Comparison of ENCODE assay signal across 8 mouse cellular contexts in the genomic region with DNA sequence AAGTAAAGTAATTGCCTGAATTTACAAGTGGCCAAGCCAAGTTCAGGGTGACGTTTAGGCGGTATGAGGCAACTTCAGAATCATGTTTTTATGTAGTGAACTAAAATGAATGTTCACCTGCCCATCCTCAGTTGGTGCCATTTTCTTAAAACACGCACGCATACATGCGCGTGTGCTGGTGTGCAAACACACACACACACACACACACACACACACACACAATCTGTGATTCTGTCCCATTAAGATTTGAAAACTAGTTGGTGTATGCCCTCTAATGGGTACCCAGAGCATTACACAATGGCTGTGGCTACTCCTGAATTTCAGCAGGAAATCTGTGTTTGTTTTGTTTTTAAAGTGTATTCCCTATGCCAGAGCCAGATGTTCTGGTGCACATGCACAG. TPM values are rescaled to one million over a fixed set of nuclear protein-coding genes. Genes with fewer than 3 reads are reported as not detected.
DNase-seq lines count a peak whose midpoint lies in the region; ATAC-seq lines count a peak whose summit lies in the region.

No protein-coding gene starts in this region.

- no peak for ATAC-seq in embryonic facial prominence, embryonic 14.5 days (ENCODE audit: low read depth)
- ATAC-seq in limb, embryonic 11.5 days (ENCODE audit: insufficient number of reproducible peaks, low FRiP score, low TSS enrichment, low read depth), result no peak

- no peaks in the 10 kb centered on the region for H3K36me3 ChIP-seq in embryonic facial prominence, embryonic 14.5 days (ENCODE audit: control insufficient read depth, insufficient read depth, low read length)
- no peaks in the 10 kb centered on the region for H3K36me3 ChIP-seq in limb, embryonic 11.5 days (ENCODE audit: control insufficient read depth, insufficient read depth, low read length)

- peak; percentile 42 for DNase-seq in adrenal gland, postnatal 10 days
- no peak for DNase-seq in adrenal gland, postnatal 4 days (ENCODE audit: low spot score in 2 of 2)
- peak; percentile 14 for DNase-seq in ovary, postnatal 14 days (ENCODE audit: low spot score)
- no peak for DNase-seq in ovary, adult 18-20 months (ENCODE audit: low spot score)
- DNase-seq in embryonic facial prominence, embryonic 14.5 days (ENCODE audit: low spot score), result peak; percentile 30
- DNase-seq in kidney, adult 9 months, result peak; percentile 70
- peak; percentile 32 for DNase-seq in limb, embryonic 11.5 days (ENCODE audit: low spot score)
- DNase-seq in right cerebral cortex, adult 18-20 months, result peak; percentile 32

- H3K9me3 ChIP-seq in embryonic facial prominence, embryonic 14.5 days (ENCODE audit: control insufficient read depth, low read length), result no peaks in the 10 kb centered on the region
- no peaks in the 10 kb centered on the region for H3K9me3 ChIP-seq in limb, embryonic 11.5 days (ENCODE audit: control insufficient read depth, low read length)

- no peak overlapping the region for H3K4me2 ChIP-seq in embryonic facial prominence, embryonic 14.5 days (ENCODE audit: low read depth, low read length)
- H3K4me2 ChIP-seq in limb, embryonic 11.5 days (ENCODE audit: low read depth, severe bottlenecking), result no peak overlapping the region

- no peaks in the 10 kb centered on the region for H3K4me1 ChIP-seq in embryonic facial prominence, embryonic 14.5 days (ENCODE audit: control insufficient read depth, insufficient read depth, low read length)
- no peaks in the 10 kb centered on the region for H3K4me1 ChIP-seq in limb, embryonic 11.5 days (ENCODE audit: control insufficient read depth, insufficient read depth, low read length)

- no peak overlapping the region for H3K9ac ChIP-seq in embryonic facial prominence, embryonic 14.5 days (ENCODE audit: low read depth, low read length)
- no peak overlapping the region for H3K9ac ChIP-seq in limb, embryonic 11.5 days (ENCODE audit: low read length)

- no peak overlapping the region for H3K27ac ChIP-seq in embryonic facial prominence, embryonic 14.5 days (replicated peaks; ENCODE audit: low read depth, low read length)
- no peak overlapping the region for H3K27ac ChIP-seq in limb, embryonic 11.5 days (replicated peaks; ENCODE audit: low read depth, low read length)

- 85% methylated on average over 6 of the region's 6 CpGs for WGBS in embryonic facial prominence, embryonic 14.5 days
- 84% methylated on average over 6 of the region's 6 CpGs for WGBS in limb, embryonic 11.5 days

- H3K27me3 ChIP-seq in embryonic facial prominence, embryonic 14.5 days (replicated peaks; ENCODE audit: control insufficient read depth, insufficient read depth, low read length), result no peaks in the 10 kb centered on the region
- H3K27me3 ChIP-seq in limb, embryonic 11.5 days (ENCODE audit: control insufficient read depth, insufficient read depth, low read length), result no peaks in the 10 kb centered on the region

- H3K4me3 ChIP-seq in embryonic facial prominence, embryonic 14.5 days (ENCODE audit: low read depth, low read length), result no peak overlapping the region
- no peak overlapping the region for H3K4me3 ChIP-seq in limb, embryonic 11.5 days (ENCODE audit: low read depth, low read length)

RNA-seq across cellular contexts. Expression of a gene that starts 7.2 kb away (rescaled TPM):
- not detected for total RNA-seq in adrenal gland, postnatal 10 days (2021)
- total RNA-seq in adrenal gland, postnatal 4 days (2021), result not detected
- not detected in 2 replicates for polyA plus RNA-seq in embryonic facial prominence, embryonic 14.5 days (2014; fragmentation: Nextera tagmentation; extraction: Ambion mirVana)
- polyA plus RNA-seq in limb, embryonic 11.5 days (2014; fragmentation: Nextera tagmentation; extraction: Ambion mirVana), result not detected in 2 replicates

RNA-seq across cellular contexts. Expression of a gene that starts 14.6 kb away (rescaled TPM):
- total RNA-seq in adrenal gland, postnatal 10 days (2021), result not detected
- not detected for total RNA-seq in adrenal gland, postnatal 4 days (2021)
- polyA plus RNA-seq in embryonic facial prominence, embryonic 14.5 days (2014; fragmentation: Nextera tagmentation; extraction: Ambion mirVana), result not detected in 2 replicates
- polyA plus RNA-seq in limb, embryonic 11.5 days (2014; fragmentation: Nextera tagmentation; extraction: Ambion mirVana), result not detected in 2 replicates

RNA-seq across cellular contexts. Expression of a gene that starts 46.1 kb away (rescaled TPM):
- total RNA-seq in adrenal gland, postnatal 10 days (2021), result 10 to 100 TPM; 33.6 to 36.4 TPM
- 10 to 100 TPM; 36.5 to 45.9 TPM for total RNA-seq in adrenal gland, postnatal 4 days (2021)
- 17.2 and 18.0 TPM in 2 replicates for polyA plus RNA-seq in embryonic facial prominence, embryonic 14.5 days (2014; fragmentation: Nextera tagmentation; extraction: Ambion mirVana)
- polyA plus RNA-seq in limb, embryonic 11.5 days (2014; fragmentation: Nextera tagmentation; extraction: Ambion mirVana), result 21.9 and 23.5 TPM in 2 replicates

Comparison
In these comparisons a context has a peak if more than half of its experiments do, and no peak if none do; other contexts are left out.
1. DNase-seq: peak in adrenal gland, postnatal 10 days (single experiment), ovary, postnatal 14 days (single experiment), embryonic facial prominence, embryonic 14.5 days (single experiment), kidney, adult 9 months (single experiment), limb, embryonic 11.5 days (single experiment) and right cerebral cortex, adult 18-20 months (single experiment); none in adrenal gland, postnatal 4 days (0 of 2) and ovary, adult 18-20 months (single experiment).